Mouse (Mus musculus) T-cell, adult 2 months (primary cell): ENCODE measurements around the gene Cfhr1.

ENCODE experiments used
- DNase-seq: peaks from one replicate; pipeline ENCODE4 v3.0.0; 2022; ENCODE audit warnings: low spot score

Cfhr1 gene

DNA sequence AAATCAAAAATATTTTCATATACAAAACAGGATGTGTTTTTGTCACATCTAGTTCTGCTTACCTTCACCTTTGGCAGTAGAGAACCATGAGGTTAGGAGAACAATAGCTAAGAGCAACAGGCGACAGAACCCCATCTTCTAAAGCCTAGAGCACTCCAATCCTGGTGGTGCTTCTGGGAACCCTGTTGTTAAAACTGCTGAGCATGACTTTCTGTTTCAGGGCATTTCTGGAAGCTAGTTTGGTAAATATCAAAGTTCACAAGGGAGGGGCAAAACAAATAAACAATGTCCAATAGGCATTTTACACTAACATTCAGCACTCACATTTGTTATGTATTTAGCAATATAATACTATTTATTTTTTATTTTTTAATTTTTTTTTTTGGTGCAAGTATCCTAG is at the start of gene Cfhr1:
Cfhr1 (minus strand) TSS at position 249 of the 400 bp plus-strand sequence.
- no peak for DNase-seq

DNA sequence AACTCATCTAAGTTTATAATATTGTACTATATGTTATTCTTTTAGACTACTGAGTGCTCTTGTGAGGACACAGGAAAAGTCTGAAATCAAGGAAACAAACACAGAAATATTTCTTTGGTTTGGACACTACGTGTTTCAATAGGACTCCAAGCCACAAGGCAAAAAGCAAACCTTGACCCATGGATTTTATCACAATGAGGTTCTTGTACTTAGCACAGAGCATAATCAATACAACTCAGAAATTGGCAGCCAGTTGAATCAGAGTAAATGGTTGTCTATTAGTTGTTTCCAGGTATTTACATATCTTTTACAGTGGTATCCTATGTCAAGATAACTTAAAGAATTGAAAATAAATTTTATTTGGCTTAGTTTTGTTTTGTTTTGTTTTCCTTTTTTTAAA is 8.8 kb downstream of the Cfhr1 start:
- no peak for DNase-seq

DNA sequence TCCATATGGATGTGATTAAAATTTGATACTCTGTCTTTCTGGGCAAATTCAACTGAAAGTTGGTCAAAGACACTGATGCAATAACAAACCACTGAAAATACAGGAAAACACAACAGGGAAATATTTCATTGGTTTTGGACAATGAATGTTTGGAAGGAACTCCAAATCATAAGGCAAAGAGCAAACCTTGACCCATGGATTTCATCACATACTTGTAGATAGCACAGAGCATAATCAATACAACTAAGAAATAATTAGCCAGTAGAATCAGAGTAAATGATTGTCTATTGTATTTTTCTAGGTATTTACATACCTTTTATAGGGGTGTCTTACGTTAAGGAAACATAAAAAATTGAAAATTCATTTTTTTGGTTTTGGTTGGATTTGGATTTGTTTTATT is 11.5 kb downstream of the Cfhr1 start:
- DNase-seq: no peak

DNA sequence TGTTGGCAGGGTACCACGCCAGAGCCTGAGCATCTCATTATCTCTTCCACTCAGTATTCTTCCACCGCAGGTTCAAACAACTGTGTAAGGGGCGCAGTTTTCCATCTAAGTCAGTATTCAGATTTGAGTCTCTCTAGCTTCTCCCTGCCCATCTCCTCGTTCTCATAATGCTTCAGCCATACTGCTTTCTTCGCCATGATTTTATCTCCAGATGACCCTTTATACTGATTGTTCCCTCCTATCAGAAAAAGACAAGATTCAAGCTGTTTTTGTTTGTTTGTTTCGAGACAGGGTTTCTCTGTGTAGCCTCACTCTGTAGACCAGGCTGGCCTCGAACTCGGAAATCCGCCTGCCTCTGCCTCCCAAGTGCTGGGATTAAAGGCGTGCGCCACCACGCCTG is 45.5 kb downstream of the Cfhr1 start:
- no peak for DNase-seq

DNA sequence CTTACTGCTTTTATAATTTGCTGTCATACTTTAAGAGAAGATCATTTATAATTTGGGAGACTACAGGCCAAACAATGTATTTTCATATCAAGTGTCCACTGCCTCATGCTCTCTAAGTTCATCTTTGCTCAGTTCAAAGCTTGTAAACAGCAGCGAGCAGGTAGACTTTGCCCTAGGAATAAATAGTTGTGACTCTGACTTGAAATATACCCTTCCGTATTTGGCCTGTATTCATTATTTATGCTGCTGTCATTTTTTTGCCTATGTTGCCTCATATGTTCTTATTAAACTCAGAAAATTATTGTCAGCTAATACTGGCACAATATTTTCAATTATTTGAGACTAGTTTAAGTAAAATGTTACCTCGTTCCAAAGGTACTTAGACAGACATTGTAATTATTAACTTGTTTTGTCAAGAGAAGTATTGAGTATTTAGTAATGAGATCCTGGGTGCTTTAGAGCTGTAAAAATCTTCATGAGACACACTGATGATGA is 58.8 kb downstream of the Cfhr1 start, which contains the start of gene F13b:
F13b (plus strand) TSS at position 445 of the 495 bp plus-strand sequence.
- DNase-seq: no peak

DNA sequence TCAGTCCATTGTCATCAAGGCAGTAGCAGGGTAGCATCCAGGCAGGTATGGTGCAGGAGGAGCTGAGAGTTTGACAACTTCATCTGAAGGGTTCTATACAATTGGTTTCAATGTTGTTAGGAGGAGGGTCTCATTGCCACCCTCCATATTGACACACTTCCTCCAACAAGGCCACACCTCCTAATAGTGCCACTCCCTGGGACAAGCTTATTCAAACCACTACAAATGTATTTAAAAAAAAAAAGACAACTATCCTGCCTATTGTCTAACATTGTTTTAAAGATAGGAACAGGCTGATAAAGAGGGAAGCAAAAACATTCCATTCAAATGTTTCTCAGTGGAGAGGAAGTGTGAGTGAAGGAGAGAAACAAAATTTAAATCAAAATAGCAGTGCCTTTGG is 60.3 kb downstream of the Cfhr1 start:
- DNase-seq: no peak
